Mouse (Mus musculus) left cerebral cortex, adult 2 months (tissue): ENCODE measurements at regions not wholly inside any gene's neighbourhood (a gene's known extent, or its start where the extent isn't known, plus 50 kb on each side); places are given as distances from the start of the nearest gene placed in this dataset.
A peak's percentile ranks its signal among the peaks of the same experiment; 100 is the strongest.

Experiments
- DNase-seq, 2 experiments: peaks; one replicate each; pipeline ENCODE4 v3.0.0; 2021 to 2022; ENCODE audit warnings: low spot score in 2 of 2, mixed read lengths in 1 of 2; ENCODE audit errors: extremely low spot score in 1 of 2
- H3K27ac ChIP-seq: fragments of 200-600 bp; 2 replicates; pipeline ENCODE4 v1.8.1; 2022
- H3K4me3 ChIP-seq: fragments of 200-600 bp; 2 replicates; pipeline ENCODE4 v1.8.1; 2022
- CTCF ChIP-seq: fragments of 200-600 bp; IDR thresholded peaks from 2 replicates; pipeline ENCODE4 v1.8.1; 2022; ENCODE audit warnings: antibody characterized with exemption, mild to moderate bottlenecking, moderate library complexity
- intact Hi-C: fragments of 180-260 bp; cut with DNase I; formaldehyde crosslinking; loops from one replicate; pipeline ENCODE4 v1.15.1; 2025

GRCm38 (mm10) chr9:100404426-100404825 lies 82.2 kb downstream of the Il20rb start:
- DNase-seq, result no peak
- no peak overlapping the region for H3K4me3 ChIP-seq
- no peak for TF ChIP-seq CTCF
- no peak overlapping the region for H3K27ac ChIP-seq
- intact Hi-C loops, result loop anchor here (5.0 kb wide), 1 partner anchor 637 kb away; no protein-coding TSS in a partner anchor

GRCm38 (mm10) chr9:100400366-100400765 lies 86.2 kb downstream of the Il20rb start:
- no peak overlapping the region for H3K4me3 ChIP-seq
- TF ChIP-seq CTCF, result peak; percentile 71
- intact Hi-C loops, result loop anchor here (2.0 to 5.0 kb wide), 2 partner anchors 554 to 633 kb away; no protein-coding TSS in a partner anchor
- peak; percentile 48 to 56 for DNase-seq
- no peak overlapping the region for H3K27ac ChIP-seq

- intact Hi-C loops, result no loop called here
- no peak overlapping the region for H3K4me3 ChIP-seq
- TF ChIP-seq CTCF, result no peak
- DNase-seq, result no peak
- H3K27ac ChIP-seq, result no peak overlapping the region
Observed at GRCm38 (mm10) chr9:100396340-100396910, 90.2 kb downstream of the Il20rb start.

GRCm38 (mm10) chr9:100395711-100396110 lies 90.9 kb downstream of the Il20rb start:
- DNase-seq, result peak; percentile 68 to 74
- no peak overlapping the region for H3K27ac ChIP-seq
- intact Hi-C loops, result no loop called here
- peak; percentile 97 for TF ChIP-seq CTCF
- no peak overlapping the region for H3K4me3 ChIP-seq

DNA sequence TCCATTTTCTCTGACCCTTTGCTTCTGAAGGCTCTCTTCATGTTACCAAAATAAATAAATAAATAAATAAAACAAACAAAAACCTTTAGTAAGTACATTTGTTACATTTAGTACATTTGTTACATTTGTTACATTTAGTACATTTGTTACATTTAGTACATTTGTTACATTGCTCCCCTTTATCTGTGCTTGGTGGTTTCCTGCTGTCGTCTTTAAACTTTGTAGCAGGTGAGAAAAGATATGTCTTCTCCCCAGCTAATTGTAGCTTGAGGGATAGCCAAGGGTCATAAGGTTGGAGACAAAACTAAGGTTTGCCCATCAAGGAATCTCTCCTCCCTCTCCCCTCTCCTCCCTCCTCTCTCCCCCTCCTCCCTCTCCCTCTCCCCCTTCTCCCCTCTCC lies 92.0 kb downstream of the Il20rb start:
- no peak for TF ChIP-seq CTCF
- Histone ChIP-seq H3K4me3 (no peak overlapping the region), H3K27ac (no peak overlapping the region)
- no peak for DNase-seq
- intact Hi-C loops, result no loop called here

DNA sequence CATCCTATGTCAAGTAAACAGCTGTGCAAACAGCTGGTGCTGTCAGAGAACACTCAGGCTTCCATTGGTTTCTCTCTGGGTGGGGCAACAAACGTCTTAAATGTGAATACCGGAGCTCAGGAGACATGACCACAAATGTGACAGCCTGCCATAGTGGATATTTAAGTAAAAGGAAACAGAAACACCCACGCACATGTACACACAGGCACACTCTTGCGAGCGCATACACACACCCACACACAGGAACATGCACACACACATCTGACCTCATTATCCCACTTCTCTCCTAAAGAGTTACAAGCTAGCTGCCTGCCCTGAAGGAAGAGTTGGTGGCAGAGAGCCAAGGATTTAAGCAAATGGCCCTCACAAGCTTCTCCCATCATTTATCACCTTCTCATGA lies 92.4 kb downstream of the Il20rb start:
- no peak for TF ChIP-seq CTCF
- Histone ChIP-seq H3K27ac (no peak overlapping the region), H3K4me3 (no peak overlapping the region)
- DNase-seq, result no peak
- intact Hi-C loops, result no loop called here

DNA sequence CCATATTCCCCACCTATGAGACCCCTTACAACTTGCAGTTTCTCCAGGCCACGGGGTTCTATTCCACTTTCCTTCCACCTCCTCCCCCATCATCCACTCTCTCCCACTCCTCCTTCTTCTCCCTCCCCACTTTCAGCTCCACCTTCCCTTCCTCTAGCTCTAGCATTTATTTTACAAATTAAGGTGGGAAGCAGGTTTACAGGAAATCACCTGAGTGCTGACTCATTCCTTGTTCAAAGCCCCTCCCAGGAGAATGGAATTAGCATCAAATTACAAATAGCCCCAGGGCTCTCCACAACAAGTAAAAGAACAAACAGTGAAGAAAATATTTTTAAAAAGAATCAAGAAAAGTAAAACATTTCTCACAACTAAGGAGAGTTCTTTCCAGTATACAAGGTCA lies 94.3 kb downstream of the Il20rb start:
- intact Hi-C loops, result no loop called here
- TF ChIP-seq CTCF, result no peak
- Histone ChIP-seq H3K4me3 (no peak overlapping the region), H3K27ac (no peak overlapping the region)
- no peak for DNase-seq

DNA sequence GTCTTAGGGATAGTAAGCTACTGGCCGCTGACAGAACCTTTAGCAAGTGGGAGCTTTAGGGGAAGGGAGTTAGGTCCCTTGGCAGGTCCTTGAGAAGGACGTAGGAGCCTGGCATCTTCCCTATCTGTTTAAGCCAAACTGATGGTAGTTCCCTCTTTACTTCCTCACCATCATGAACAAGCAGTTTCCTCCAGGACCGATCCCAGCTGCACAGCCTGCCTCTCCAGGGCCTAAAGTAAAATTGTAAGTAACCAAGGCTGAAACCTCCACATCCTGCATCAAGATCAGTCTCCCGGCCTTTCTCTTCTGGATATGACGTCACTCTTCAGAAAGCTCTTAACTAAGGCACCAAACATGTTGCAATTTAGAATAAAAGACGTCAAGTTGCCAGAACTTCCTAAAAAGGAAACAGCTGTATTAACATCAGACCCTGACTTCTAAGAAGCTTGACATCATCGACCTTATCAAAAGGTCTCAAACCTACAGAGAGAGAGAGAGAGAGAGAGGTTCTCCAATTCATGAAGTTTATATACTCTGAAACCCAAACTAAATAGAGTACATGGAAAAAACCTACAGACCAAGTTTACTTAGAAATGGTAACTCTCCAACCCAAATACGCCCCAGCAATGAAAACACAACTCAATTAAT lies 94.9 kb downstream of the Il20rb start:
- H3K27ac ChIP-seq, result no peak overlapping the region
- intact Hi-C loops, result no loop called here
- TF ChIP-seq CTCF, result no peak
- no peak overlapping the region for H3K4me3 ChIP-seq
- no peak for DNase-seq

DNA sequence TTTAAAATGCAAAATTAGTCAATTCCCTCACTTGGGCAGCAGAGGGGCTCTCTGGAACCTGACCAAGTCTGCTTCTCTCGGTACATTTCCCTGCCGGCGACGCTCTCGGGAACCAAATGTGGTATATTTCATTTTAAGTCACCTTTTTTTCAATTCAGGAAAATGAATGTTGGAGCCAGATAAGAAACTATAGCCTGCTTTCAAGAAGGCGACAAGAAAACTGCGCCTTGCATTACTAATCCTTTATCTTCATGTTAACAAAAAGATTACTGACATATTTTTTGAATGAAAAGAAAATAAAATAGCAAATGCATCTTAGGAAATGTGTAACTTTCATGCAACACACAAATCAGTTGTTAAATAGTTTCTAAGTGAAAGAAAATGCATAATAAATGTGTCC lies 98.2 kb downstream of the Il20rb start:
- no peak overlapping the region for H3K4me3 ChIP-seq
- intact Hi-C loops, result no loop called here
- H3K27ac ChIP-seq, result no peak overlapping the region
- no peak for DNase-seq
- TF ChIP-seq CTCF, result no peak

DNA sequence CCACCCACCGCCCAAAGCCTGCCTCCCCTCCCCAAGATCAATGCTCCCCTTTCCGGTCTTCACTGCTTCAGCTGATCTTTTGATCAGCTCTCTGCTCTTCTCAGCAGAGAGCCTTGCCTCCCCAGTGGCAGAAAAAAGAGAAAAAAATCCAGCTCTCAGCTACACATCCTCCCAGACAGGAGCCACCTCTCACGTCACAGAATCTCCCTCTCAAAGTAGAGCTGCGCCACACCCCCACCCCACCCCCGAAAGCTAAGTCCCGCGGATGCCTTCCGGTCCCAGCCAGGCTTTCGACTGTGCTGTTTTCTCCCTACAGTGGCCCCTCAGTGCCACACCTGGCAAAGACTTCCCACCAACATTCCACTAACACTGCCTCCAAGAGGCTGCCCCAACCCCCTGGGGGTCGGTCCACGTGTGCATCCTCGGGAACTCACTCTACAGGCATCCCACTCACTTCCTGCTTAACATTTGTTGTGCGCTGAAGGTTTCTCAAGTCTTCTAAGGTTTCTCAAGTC lies 99.4 kb downstream of the Il20rb start:
- H3K27ac ChIP-seq, result no peak overlapping the region
- intact Hi-C loops, result no loop called here
- TF ChIP-seq CTCF, result no peak
- DNase-seq, result no peak
- no peak overlapping the region for H3K4me3 ChIP-seq

DNA sequence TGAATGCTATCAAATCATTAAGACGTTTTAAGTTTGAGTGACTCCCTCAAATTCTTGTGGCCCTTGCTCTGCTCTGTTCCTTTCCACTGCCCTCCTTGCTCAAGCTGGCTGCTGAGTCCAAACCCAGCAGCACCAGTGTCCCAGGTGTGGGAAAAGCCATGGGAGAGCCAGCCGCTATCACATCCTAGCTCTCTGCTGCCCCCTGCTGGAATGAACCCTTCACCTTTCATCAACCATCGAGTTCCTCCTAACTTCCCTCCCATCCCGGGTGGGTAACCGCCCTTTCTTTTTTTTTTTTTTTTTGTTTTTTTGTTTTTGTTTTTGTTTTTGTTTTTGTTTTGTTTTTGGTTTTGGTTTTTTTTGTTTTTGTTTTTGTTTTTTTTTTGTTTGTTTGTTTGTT lies 104.1 kb downstream of the Il20rb start:
- Histone ChIP-seq H3K27ac (no peak overlapping the region), H3K4me3 (no peak overlapping the region)
- intact Hi-C loops, result loop anchor here (2.0 to 5.0 kb wide), 3 partner anchors 536 to 650 kb away; no protein-coding TSS in a partner anchor
- TF ChIP-seq CTCF, result peak; percentile 72
- DNase-seq, result peak; percentile 67 to 75

DNA sequence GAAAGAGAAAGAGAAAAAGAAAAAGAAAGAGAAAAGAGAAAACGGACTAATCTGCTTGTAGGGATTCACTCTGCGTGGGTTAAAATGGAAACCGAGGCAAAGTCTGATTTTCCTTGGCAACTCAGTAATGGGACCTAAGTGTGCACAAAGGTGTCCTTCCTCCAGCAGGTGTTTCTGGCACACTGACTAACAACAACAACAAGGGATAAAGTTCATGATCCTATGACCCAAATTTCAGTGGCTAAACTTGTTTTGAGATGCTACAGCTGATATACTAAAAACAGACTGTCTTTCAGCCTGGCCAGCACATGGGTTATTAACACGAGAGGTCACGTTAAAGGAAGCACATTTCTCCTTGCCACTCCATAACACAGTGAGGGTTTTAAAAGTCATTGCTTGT lies 116.7 kb downstream of the Il20rb start:
- H3K4me3 ChIP-seq, result no peak overlapping the region
- DNase-seq, result no peak
- no peak overlapping the region for H3K27ac ChIP-seq
- no peak for TF ChIP-seq CTCF
- intact Hi-C loops, result no loop called here

- DNase-seq, result no peak
- no peak overlapping the region for H3K4me3 ChIP-seq
- intact Hi-C loops, result no loop called here
- no peak overlapping the region for H3K27ac ChIP-seq
- TF ChIP-seq CTCF, result no peak
Observed at GRCm38 (mm10) chr9:100366816-100367215, 119.8 kb downstream of the Il20rb start.
